Mouse (Mus musculus): Measurements from ENCODE around the gene Tmem198.
A peak's percentile ranks its signal among the peaks of the same experiment; 100 is the strongest.

The Tmem198 gene

GRCm38 (mm10) chr1:75490785-75491551 lies 11.6 kb downstream of the Tmem198 start:
- DNase-seq: no peak

- no peak for DNase-seq
Measured at GRCm38 (mm10) chr1:75492579-75493170, 13.3 kb downstream of the Tmem198 start.

GRCm38 (mm10) chr1:75494878-75495548 lies 15.7 kb downstream of the Tmem198 start:
- no peak for DNase-seq

GRCm38 (mm10) chr1:75498897-75499296 lies 19.6 kb downstream of the Tmem198 start:
- DNase-seq: no peak

GRCm38 (mm10) chr1:75499441-75499840 lies 20.1 kb downstream of the Tmem198 start:
- DNase-seq: no peak

- DNase-seq: no peak
Measured at GRCm38 (mm10) chr1:75501905-75502304, 22.6 kb downstream of the Tmem198 start.

GRCm38 (mm10) chr1:75502945-75503650 lies 23.8 kb downstream of the Tmem198 start:
- no peak for DNase-seq

GRCm38 (mm10) chr1:75503651-75503980 lies 24.3 kb downstream of the Tmem198 start:
- no peak for DNase-seq

GRCm38 (mm10) chr1:75504256-75505045 lies 25.1 kb downstream of the Tmem198 start:
- no peak for DNase-seq

GRCm38 (mm10) chr1:75505159-75505955 lies 26.0 kb downstream of the Tmem198 start:
- peak; percentile 79 for DNase-seq

GRCm38 (mm10) chr1:75505956-75506831 lies 26.9 kb downstream of the Tmem198 start, which contains the start of gene Obsl1:
Gene Obsl1 (minus strand): TSS chr1:75506452.
- DNase-seq: peak; percentile 67

- no peak for DNase-seq
Measured at GRCm38 (mm10) chr1:75507006-75507405, 27.7 kb downstream of the Tmem198 start, which contains the start of gene Inha. Gene Inha (plus strand): TSS chr1:75507077.

GRCm38 (mm10) chr1:75509586-75509985 lies 30.3 kb downstream of the Tmem198 start:
- DNase-seq: no peak

- DNase-seq: no peak
Measured at GRCm38 (mm10) chr1:75510154-75510553, 30.8 kb downstream of the Tmem198 start.

GRCm38 (mm10) chr1:75511437-75512210 lies 32.3 kb downstream of the Tmem198 start:
- no peak for DNase-seq

- no peak for DNase-seq
Measured at GRCm38 (mm10) chr1:75512550-75512949, 33.2 kb downstream of the Tmem198 start.

GRCm38 (mm10) chr1:75516703-75517380 lies 37.5 kb downstream of the Tmem198 start:
- DNase-seq: no peak

GRCm38 (mm10) chr1:75517984-75518383 lies 38.7 kb downstream of the Tmem198 start:
- no peak for DNase-seq

GRCm38 (mm10) chr1:75518427-75518826 lies 39.1 kb downstream of the Tmem198 start:
- DNase-seq: no peak

Measured in right cerebral cortex, postnatal 4 days (tissue).